In the genomic region with DNA sequence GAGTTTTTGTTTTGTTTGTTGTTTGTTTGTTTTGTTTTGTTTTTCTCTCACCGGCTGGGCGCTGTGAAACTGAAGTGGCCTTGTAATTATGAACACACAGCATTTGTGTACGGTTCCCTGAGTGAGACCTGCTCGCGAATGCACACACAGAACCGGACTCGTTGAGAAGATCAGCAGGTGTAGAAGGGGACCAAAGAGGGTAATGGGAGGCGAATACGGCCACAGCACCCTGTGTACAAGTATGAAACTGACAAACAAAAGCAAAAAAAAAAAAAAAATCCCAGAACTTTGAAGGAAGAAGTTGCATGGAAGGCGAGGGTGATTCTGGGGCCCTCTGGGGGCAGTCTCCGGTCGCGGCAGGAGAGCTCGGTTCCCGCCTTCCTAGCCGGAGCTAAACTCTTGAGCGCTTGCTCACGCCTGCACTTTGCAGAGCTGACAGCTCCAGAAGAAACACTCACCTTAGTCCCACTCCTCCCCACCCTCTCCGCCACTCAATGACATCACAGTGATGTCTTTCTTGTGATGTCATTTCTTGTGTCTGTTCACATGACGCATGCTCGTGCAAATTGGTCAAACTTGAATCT, we compare ENCODE assay signal across 8 mouse cellular contexts. TPM values are rescaled to one million over a fixed set of nuclear protein-coding genes. Genes with fewer than 3 reads are reported as not detected.
DNase-seq lines count a peak whose midpoint lies in the region; ATAC-seq and TF ChIP-seq lines count a peak whose summit lies in the region.

No protein-coding gene starts in this region.

- no peak for TF ChIP-seq EP300 in stomach, postnatal 0 days (optimal IDR thresholded peaks at IDR 0.05)

- no peak for TF ChIP-seq CTCF in kidney, adult 2 months (conservative IDR thresholded peaks at IDR 0.05; ENCODE audit: insufficient read depth, insufficient read length, low read depth, low read length)
- no peak for TF ChIP-seq CTCF in embryonic fibroblast, embryonic 13.5 days (IDR thresholded peaks at IDR 0.05; ENCODE audit: borderline replicate concordance, insufficient read depth, low read length)
- TF ChIP-seq CTCF in stomach, postnatal 0 days (IDR thresholded peaks at IDR 0.05; ENCODE audit: low read depth), result peak; percentile 39; the same call in 1 of the 2 replicates

- no peaks in the 10 kb centered on the region for H3K36me3 ChIP-seq in kidney, adult 2 months (ENCODE audit: control insufficient read depth, insufficient read depth, low read length)
- no peaks in the 10 kb centered on the region for H3K36me3 ChIP-seq in megakaryocyte, embryonic 14.5 days (replicated peaks; ENCODE audit: low read length)
- no peaks in the 10 kb centered on the region for H3K36me3 ChIP-seq in stomach, postnatal 0 days (ENCODE audit: control insufficient read depth, insufficient read depth, low read length)

- no peak overlapping the region for H3K4me3 ChIP-seq in kidney, adult 2 months (ENCODE audit: insufficient read depth, low read depth, low read length)
- H3K4me3 ChIP-seq in embryonic fibroblast, embryonic 13.5 days (ENCODE audit: insufficient read depth, low read length), result peak overlapping the region; percentile 67
- H3K4me3 ChIP-seq in megakaryocyte, embryonic 14.5 days (replicated peaks), result peak overlapping the region; percentile 92
- peak overlapping the region; percentile 25 for H3K4me3 ChIP-seq in stomach, postnatal 0 days (ENCODE audit: low read depth, low read length)

- H3K27me3 ChIP-seq in kidney, adult 2 months (replicated peaks; ENCODE audit: control insufficient read depth, insufficient read depth, low read length), result peaks cover 10% of the 10 kb centered on the region
- H3K27me3 ChIP-seq in megakaryocyte, embryonic 14.5 days (replicated peaks), result peaks cover 54% of the 10 kb centered on the region
- peaks cover 17% of the 10 kb centered on the region; the same call in 1 of the 2 replicates for H3K27me3 ChIP-seq in stomach, postnatal 0 days (ENCODE audit: control insufficient read depth, insufficient read depth, low read length)

- TF ChIP-seq POLR2A in kidney, adult 2 months (IDR thresholded peaks at IDR 0.05; ENCODE audit: low read depth, low read length), result no peak
- no peak for TF ChIP-seq POLR2A in embryonic fibroblast, embryonic 13.5 days (IDR thresholded peaks at IDR 0.05; ENCODE audit: low read depth, low read length)

- H3K9ac ChIP-seq in stomach, postnatal 0 days (ENCODE audit: low read length), result no peak overlapping the region

- H3K4me2 ChIP-seq in stomach, postnatal 0 days (replicated peaks; ENCODE audit: low read depth), result peak overlapping the region; percentile 47

- no peak overlapping the region for H3K27ac ChIP-seq in kidney, adult 2 months (ENCODE audit: insufficient read depth, low read depth, low read length)
- no peak overlapping the region for H3K27ac ChIP-seq in embryonic fibroblast, embryonic 13.5 days (ENCODE audit: insufficient read depth, low read length)
- H3K27ac ChIP-seq in stomach, postnatal 0 days (replicated peaks), result no peak overlapping the region

- no peaks in the 10 kb centered on the region for H3K4me1 ChIP-seq in kidney, adult 2 months (ENCODE audit: control insufficient read depth, insufficient read depth, low read length)
- H3K4me1 ChIP-seq in embryonic fibroblast, embryonic 13.5 days (ENCODE audit: control insufficient read depth, insufficient read depth, low read length), result no peaks in the 10 kb centered on the region
- peaks cover 37% of the 10 kb centered on the region for H3K4me1 ChIP-seq in megakaryocyte, embryonic 14.5 days
- H3K4me1 ChIP-seq in stomach, postnatal 0 days (replicated peaks; ENCODE audit: control insufficient read depth, insufficient read depth), result no peaks in the 10 kb centered on the region

- DNase-seq in kidney, adult 2 months, result peak; percentile 19
- no peak for DNase-seq in kidney, adult 8-10 months
- DNase-seq in ES-CJ7 (ENCODE audit: low read depth, low spot score), result peak; percentile 90
- peak; percentile 56 for DNase-seq in stomach, postnatal 0 days (ENCODE audit: low spot score)
- DNase-seq in layer of hippocampus, postnatal 36 days, result no peak

- ATAC-seq in inflammation-experienced regulatory T-cells, adult 6 months, result peak; percentile 23
- ATAC-seq in stomach, postnatal 0 days (ENCODE audit: low FRiP score, low TSS enrichment), result peak; percentile 42; the same call in 1 of the 2 replicates

- H3K9me3 ChIP-seq in megakaryocyte, embryonic 14.5 days, result peaks cover 14% of the 10 kb centered on the region
- H3K9me3 ChIP-seq in stomach, postnatal 0 days (ENCODE audit: control insufficient read depth, low read length), result 0 out of 2 replicates have a peak, but pooled peaks cover 3% of the 10 kb centered on the region

- WGBS in kidney, adult 2 months, result 6% methylated on average over 21 of the region's 21 CpGs
- 2% methylated on average over 21 of the region's 21 CpGs for WGBS in stomach, postnatal 0 days

RNA-seq across cellular contexts. Expression of gene Prss16, which starts 14.1 kb away (rescaled TPM):
- polyA plus RNA-seq in kidney, adult 2 months (2012; rRNA removed), result 0.22 TPM in 1 of 2 replicates, not detected in the other
- polyA plus RNA-seq in embryonic fibroblast, embryonic 13.5 days (2011; ENCODE audit: insufficient read length, low read depth, missing spikeins), result 0.37 and 0.98 TPM in 2 replicates
- polyA plus RNA-seq in inflammation-experienced regulatory T-cells, adult 6 months (2017; shearing (Covaris generic)), result 1 to 10 TPM in 1 of 3 experiments, under 1 TPM in 1, not detected in 1; 0.24 to 1.2 TPM
- 0.81 TPM in 1 of 2 replicates, not detected in the other for polyA plus RNA-seq in megakaryocyte, embryonic 14.5 days (2012; ENCODE audit: insufficient read depth, low replicate concordance)
- polyA plus RNA-seq in stomach, postnatal 0 days (2015; fragmentation: Nextera tagmentation; extraction: Ambion mirVana), result 0.51 and 0.65 TPM in 2 replicates
- total RNA-seq in layer of hippocampus, postnatal 36 days (2021), result under 1 TPM; 0.25 to 0.42 TPM

RNA-seq across cellular contexts. Expression of gene Pom121l2, which starts 14.4 kb away (rescaled TPM):
- 0.04 and 0.06 TPM in 2 replicates for polyA plus RNA-seq in kidney, adult 2 months (2012; rRNA removed)
- polyA plus RNA-seq in embryonic fibroblast, embryonic 13.5 days (2011; ENCODE audit: insufficient read length, low read depth, missing spikeins), result 0.23 and 0.32 TPM in 2 replicates
- polyA plus RNA-seq in inflammation-experienced regulatory T-cells, adult 6 months (2017; shearing (Covaris generic)), result not detected
- not detected in 2 replicates for polyA plus RNA-seq in megakaryocyte, embryonic 14.5 days (2012; ENCODE audit: insufficient read depth, low replicate concordance)
- polyA plus RNA-seq in stomach, postnatal 0 days (2015; fragmentation: Nextera tagmentation; extraction: Ambion mirVana), result 0.05 TPM in 1 of 2 replicates, not detected in the other
- total RNA-seq in layer of hippocampus, postnatal 36 days (2021), result not detected

RNA-seq across cellular contexts. Expression of gene Hist1h2ah, which starts 39.9 kb away (rescaled TPM):
- polyA plus RNA-seq in kidney, adult 2 months (2012; rRNA removed), result 0.95 and 3.4 TPM in 2 replicates
- 1.3 TPM in 1 of 2 replicates, not detected in the other for polyA plus RNA-seq in embryonic fibroblast, embryonic 13.5 days (2011; ENCODE audit: insufficient read length, low read depth, missing spikeins)
- polyA plus RNA-seq in inflammation-experienced regulatory T-cells, adult 6 months (2017; shearing (Covaris generic)), result 100 to 1,000 TPM in 1 of 3 experiments, 10 to 100 TPM in 1, not detected in 1; 52.3 to 507 TPM
- polyA plus RNA-seq in megakaryocyte, embryonic 14.5 days (2012; ENCODE audit: insufficient read depth, low replicate concordance), result 89.8 and 975 TPM in 2 replicates
- 2.1 TPM in 1 of 2 replicates, not detected in the other for polyA plus RNA-seq in stomach, postnatal 0 days (2015; fragmentation: Nextera tagmentation; extraction: Ambion mirVana)
- 10 to 100 TPM; 11.4 to 25.4 TPM for total RNA-seq in layer of hippocampus, postnatal 36 days (2021)

RNA-seq across cellular contexts. Expression of gene Hist1h2bk, which starts 40.2 kb away (rescaled TPM):
- polyA plus RNA-seq in kidney, adult 2 months (2012; rRNA removed), result 4.2 and 6.0 TPM in 2 replicates
- polyA plus RNA-seq in embryonic fibroblast, embryonic 13.5 days (2011; ENCODE audit: insufficient read length, low read depth, missing spikeins), result 16.3 and 22.3 TPM in 2 replicates
- polyA plus RNA-seq in inflammation-experienced regulatory T-cells, adult 6 months (2017; shearing (Covaris generic)), result 1 to 10 TPM in 2 of 3 experiments, not detected in 1; 2.2 to 9.9 TPM
- polyA plus RNA-seq in megakaryocyte, embryonic 14.5 days (2012; ENCODE audit: insufficient read depth, low replicate concordance), result 7.0 TPM in 1 of 2 replicates, not detected in the other
- polyA plus RNA-seq in stomach, postnatal 0 days (2015; fragmentation: Nextera tagmentation; extraction: Ambion mirVana), result 0.35 and 0.99 TPM in 2 replicates
- 10 to 100 TPM; 30.5 to 35.2 TPM for total RNA-seq in layer of hippocampus, postnatal 36 days (2021)

RNA-seq across cellular contexts. Expression of gene Hist1h4i, which starts 45.7 kb away (rescaled TPM):
- polyA plus RNA-seq in kidney, adult 2 months (2012; rRNA removed), result 10.5 and 12.5 TPM in 2 replicates
- polyA plus RNA-seq in embryonic fibroblast, embryonic 13.5 days (2011; ENCODE audit: insufficient read length, low read depth, missing spikeins), result 5.6 and 9.1 TPM in 2 replicates
- 10 to 100 TPM in 1 of 3 experiments, 1 to 10 TPM in 2; 4.1 to 18.5 (median 6.5) TPM for polyA plus RNA-seq in inflammation-experienced regulatory T-cells, adult 6 months (2017; shearing (Covaris generic))
- 304 and 570 TPM in 2 replicates for polyA plus RNA-seq in megakaryocyte, embryonic 14.5 days (2012; ENCODE audit: insufficient read depth, low replicate concordance)
- 5.8 and 5.9 TPM in 2 replicates for polyA plus RNA-seq in stomach, postnatal 0 days (2015; fragmentation: Nextera tagmentation; extraction: Ambion mirVana)
- total RNA-seq in layer of hippocampus, postnatal 36 days (2021), result 10 to 100 TPM; 72.6 to 72.8 TPM

Comparison
In these comparisons a context has a peak if more than half of its experiments do, and no peak if none do; other contexts are left out.
1. DNase-seq: peak in kidney, adult 2 months (single experiment), ES-CJ7 (single experiment) and stomach, postnatal 0 days (single experiment); none in kidney, adult 8-10 months (0 of 2) and layer of hippocampus, postnatal 36 days (0 of 2).